Mouse (Mus musculus): ENCODE results near the gene Il27. TPM values are rescaled to one million over a fixed set of nuclear protein-coding genes. Genes with fewer than 3 reads are reported as not detected.
A peak's percentile ranks its signal among the peaks of the same experiment; 100 is the strongest.
"Not testable (repeated sequence)": the region's sequence is repeated elsewhere in the genome, so short reads cannot be mapped to it uniquely, and the experiment has no call there.

Il27 gene
- polyA plus RNA-seq (2011; ENCODE audit: insufficient read length, low read depth, missing spikeins), result not detected in 2 replicates

- Histone ChIP-seq H3K27ac (ENCODE audit: insufficient read depth, low read length) (no peak within 1 kb of the TSS), H3K4me1 (ENCODE audit: control insufficient read depth, insufficient read depth, low read length) (peaks cover 8% of the 10 kb centered on the region; the same call in 1 of the 2 replicates), H3K4me3 (ENCODE audit: insufficient read depth, low read length) (no peak within 1 kb of the TSS)
- TF ChIP-seq CTCF (IDR thresholded peaks at IDR 0.05; ENCODE audit: borderline replicate concordance, insufficient read depth, low read length) (no peak), POLR2A (IDR thresholded peaks at IDR 0.05; ENCODE audit: low read depth, low read length) (no peak)
Measured at GRCm38 (mm10) chr7:126594862-126595561, at the start of gene Il27. Gene Il27 (minus strand): TSS chr7:126594941.

- no peak for TF ChIP-seq POLR2A (IDR thresholded peaks at IDR 0.05; ENCODE audit: low read depth, low read length)
- TF ChIP-seq CTCF (IDR thresholded peaks at IDR 0.05; ENCODE audit: borderline replicate concordance, insufficient read depth, low read length), result no peak
- Histone ChIP-seq H3K4me3 (ENCODE audit: insufficient read depth, low read length) (no peak overlapping the region), H3K4me1 (ENCODE audit: control insufficient read depth, insufficient read depth, low read length) (no peaks in the 10 kb centered on the region), H3K27ac (ENCODE audit: insufficient read depth, low read length) (no peak overlapping the region)
Measured at GRCm38 (mm10) chr7:126644345-126644744, 49.6 kb upstream of the Il27 start.

- not testable (repeated sequence) for H3K4me1 ChIP-seq (ENCODE audit: control insufficient read depth, insufficient read depth, low read length); H3K4me3 ChIP-seq (ENCODE audit: insufficient read depth, low read length); H3K27ac ChIP-seq (ENCODE audit: insufficient read depth, low read length)
Measured at GRCm38 (mm10) chr7:126643244-126643617, 48.5 kb upstream of the Il27 start.

GRCm38 (mm10) chr7:126642545-126643243, 48.0 kb upstream of the Il27 start:
- TF ChIP-seq CTCF (IDR thresholded peaks at IDR 0.05; ENCODE audit: borderline replicate concordance, insufficient read depth, low read length) (no peak), POLR2A (IDR thresholded peaks at IDR 0.05; ENCODE audit: low read depth, low read length) (no peak)
- Histone ChIP-seq H3K4me3 (ENCODE audit: insufficient read depth, low read length) (no peak overlapping the region), H3K27ac (ENCODE audit: insufficient read depth, low read length) (no peak overlapping the region), H3K4me1 (ENCODE audit: control insufficient read depth, insufficient read depth, low read length) (no peaks in the 10 kb centered on the region)

- Histone ChIP-seq H3K4me3 (ENCODE audit: insufficient read depth, low read length) (no peak overlapping the region), H3K27ac (ENCODE audit: insufficient read depth, low read length) (no peak overlapping the region), H3K4me1 (ENCODE audit: control insufficient read depth, insufficient read depth, low read length) (no peaks in the 10 kb centered on the region; the same call in 1 of the 2 replicates)
- TF ChIP-seq CTCF (IDR thresholded peaks at IDR 0.05; ENCODE audit: borderline replicate concordance, insufficient read depth, low read length), result no peak; the same call in 1 of the 2 replicates
Measured at GRCm38 (mm10) chr7:126636733-126637520, 42.2 kb upstream of the Il27 start.

- no peak overlapping the region for H3K27ac ChIP-seq (ENCODE audit: insufficient read depth, low read length)
- TF ChIP-seq CTCF (IDR thresholded peaks at IDR 0.05; ENCODE audit: borderline replicate concordance, insufficient read depth, low read length) (no peak), POLR2A (IDR thresholded peaks at IDR 0.05; ENCODE audit: low read depth, low read length) (no peak)
- H3K4me3 ChIP-seq (ENCODE audit: insufficient read depth, low read length), result no peak overlapping the region
- peaks cover 7% of the 10 kb centered on the region; the same call in 1 of the 2 replicates for H3K4me1 ChIP-seq (ENCODE audit: control insufficient read depth, insufficient read depth, low read length)
Measured at GRCm38 (mm10) chr7:126635375-126635774, 40.6 kb upstream of the Il27 start.

GRCm38 (mm10) chr7:126632478-126632877, 37.7 kb upstream of the Il27 start:
- H3K4me1 ChIP-seq (ENCODE audit: control insufficient read depth, insufficient read depth, low read length), result peaks cover 22% of the 10 kb centered on the region
- TF ChIP-seq POLR2A (IDR thresholded peaks at IDR 0.05; ENCODE audit: low read depth, low read length), result no peak
- no peak for TF ChIP-seq CTCF (IDR thresholded peaks at IDR 0.05; ENCODE audit: borderline replicate concordance, insufficient read depth, low read length)
- H3K27ac ChIP-seq (ENCODE audit: insufficient read depth, low read length), result no peak overlapping the region
- H3K4me3 ChIP-seq (ENCODE audit: insufficient read depth, low read length), result no peak overlapping the region

GRCm38 (mm10) chr7:126630824-126631518, 36.2 kb upstream of the Il27 start, which contains the start of gene Nupr1:
Gene Nupr1 (minus strand): TSS chr7:126630861.
- H3K27ac ChIP-seq (ENCODE audit: insufficient read depth, low read length), result peak within 1 kb of the TSS; percentile 55
- no peak within 1 kb of the TSS for H3K4me3 ChIP-seq (ENCODE audit: insufficient read depth, low read length)
- no peak for TF ChIP-seq POLR2A (IDR thresholded peaks at IDR 0.05; ENCODE audit: low read depth, low read length)
- no peak for TF ChIP-seq CTCF (IDR thresholded peaks at IDR 0.05; ENCODE audit: borderline replicate concordance, insufficient read depth, low read length)
- peaks cover 24% of the 10 kb centered on the region for H3K4me1 ChIP-seq (ENCODE audit: control insufficient read depth, insufficient read depth, low read length)

- Histone ChIP-seq H3K4me3 (ENCODE audit: insufficient read depth, low read length) (no peak overlapping the region), H3K4me1 (ENCODE audit: control insufficient read depth, insufficient read depth, low read length) (peaks cover 27% of the 10 kb centered on the region), H3K27ac (ENCODE audit: insufficient read depth, low read length) (peak overlapping the region; percentile 55; the same call in 1 of the 2 replicates)
- TF ChIP-seq CTCF (IDR thresholded peaks at IDR 0.05; ENCODE audit: borderline replicate concordance, insufficient read depth, low read length) (no peak), POLR2A (IDR thresholded peaks at IDR 0.05; ENCODE audit: low read depth, low read length) (no peak)
Measured at GRCm38 (mm10) chr7:126629915-126630314, 35.2 kb upstream of the Il27 start.

Measured in embryonic fibroblast, embryonic 13.5 days (primary cell).